19 mouse cellular contexts compared by ENCODE assay signal in the genomic region with DNA sequence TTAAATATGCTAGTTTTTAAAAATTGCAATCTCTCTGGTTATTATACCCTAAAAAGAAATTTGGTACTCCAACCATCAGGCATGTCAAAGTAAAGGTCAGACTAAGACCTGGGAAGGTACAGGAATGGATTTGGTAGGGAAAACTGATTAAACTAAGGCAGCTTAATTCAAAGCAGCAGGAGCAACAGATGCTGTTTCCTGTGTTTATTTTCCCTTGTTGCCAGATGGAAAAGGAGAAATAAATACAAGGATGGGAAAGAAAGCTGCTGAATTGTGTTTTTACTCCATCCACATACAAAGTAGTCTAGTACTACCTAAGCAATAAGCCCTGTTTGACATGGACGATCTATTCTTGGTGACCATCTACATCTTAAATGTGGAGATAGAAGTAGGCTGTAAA.
"Had no signal": no experiment of that assay in that cellular context is flagged by ENCODE, and none has a peak within 500 bp of the region (broad histone marks: within the 10 kb centered on the region; RNA-seq: fewer than 3 reads in every experiment).

No protein-coding gene starts in this region.

- H3K9ac ChIP-seq: liver, embryonic 13.5 days; midbrain, embryonic 12.5 days; midbrain, embryonic 15.5 days; neural tube, embryonic 13.5 days; stomach, embryonic 15.5 days had no signal

- H3K4me3 ChIP-seq: left cerebral cortex, adult 2 months; liver, embryonic 13.5 days; midbrain, embryonic 12.5 days; midbrain, embryonic 15.5 days; myocyte; neural tube, embryonic 13.5 days; stomach, embryonic 15.5 days had no signal

- H3K27me3 ChIP-seq: liver, embryonic 13.5 days; midbrain, embryonic 12.5 days; midbrain, embryonic 15.5 days; neural tube, embryonic 13.5 days; stomach, embryonic 15.5 days had no signal

- H3K27ac ChIP-seq: left cerebral cortex, adult 2 months; liver, embryonic 13.5 days; midbrain, embryonic 12.5 days; midbrain, embryonic 15.5 days; neural tube, embryonic 13.5 days; stomach, embryonic 15.5 days had no signal

- DNase-seq: kidney, adult 8-10 months; kidney, postnatal 14 days; kidney, postnatal 4 days; layer of hippocampus, adult 9-11 months; layer of hippocampus, postnatal 36 days; liver, embryonic 13.5 days; lung, adult 2 months; lung, postnatal 14 days; lung, postnatal 4 days; retina, postnatal 1 day; right cerebral cortex, postnatal 25 days; spleen, adult 18-20 months; thymus, postnatal 25 days had no signal

- H3K4me1 ChIP-seq: liver, embryonic 13.5 days; midbrain, embryonic 12.5 days; midbrain, embryonic 15.5 days; neural tube, embryonic 13.5 days; stomach, embryonic 15.5 days had no signal

- H3K4me2 ChIP-seq: liver, embryonic 13.5 days; midbrain, embryonic 12.5 days; midbrain, embryonic 15.5 days; neural tube, embryonic 13.5 days; stomach, embryonic 15.5 days had no signal

- H3K36me3 ChIP-seq: liver, embryonic 13.5 days; midbrain, embryonic 12.5 days; midbrain, embryonic 15.5 days; neural tube, embryonic 13.5 days; stomach, embryonic 15.5 days had no signal

- H3K9me3 ChIP-seq: liver, embryonic 13.5 days; midbrain, embryonic 12.5 days; midbrain, embryonic 15.5 days; neural tube, embryonic 13.5 days; stomach, embryonic 15.5 days had no signal

- ATAC-seq: midbrain, embryonic 15.5 days had no signal
